Mouse (Mus musculus) layer of hippocampus, postnatal 14 days (tissue): Measurements from ENCODE around the gene Ptms. TPM values are rescaled to one million over a fixed set of nuclear protein-coding genes. Genes with fewer than 3 reads are reported as not detected.

ENCODE experiments used
- DNase-seq, 2 experiments: peaks; one replicate each; pipeline ENCODE4 v3.0.0; 2021 to 2022; ENCODE audit warnings: low spot score in 2 of 2, mixed read lengths in 1 of 2
- total RNA-seq, 2 experiments: library from RNA; stranded (reverse); gene quantifications; 2 replicates each; pipeline ENCODE4 v1.2.3; 2021

The Ptms gene
- total RNA-seq, 2 experiments from 2014 or later, result 1,231 to 1,331 TPM

GRCm38 (mm10) chr6:124865766-124866362 lies 54.0 kb downstream of the Ptms start:
- DNase-seq, result no peak

Other genes with a start within 250 kb of the Ptms start
- gene Emg1, start 207.9 kb downstream of the Ptms start, total RNA-seq, result 10 to 100 TPM; 50.7 to 51.1 TPM
- gene Phb2, start 207.8 kb downstream of the Ptms start, total RNA-seq, result 100 to 1,000 TPM; 138 to 141 TPM
- gene Ptpn6, start 181.4 kb downstream of the Ptms start, total RNA-seq, result 1 to 10 TPM; 3.8 to 5.7 TPM
- gene Grcc10, start 178.7 kb downstream of the Ptms start, total RNA-seq, result 100 to 1,000 TPM; 297 to 325 TPM
- gene Gm45234, start 164.1 kb downstream of the Ptms start, total RNA-seq, result 1 to 10 TPM in 1 of 2 experiments, not detected in 1; 1.3 TPM
- gene Atn1, start 163.6 kb downstream of the Ptms start, total RNA-seq, result 100 to 1,000 TPM; 147 to 149 TPM
- gene Eno2, start 150.4 kb downstream of the Ptms start, total RNA-seq, result 100 to 1,000 TPM; 667 to 671 TPM
- 1 to 10 TPM; 1.6 to 3.4 TPM for gene Lrrc23, start 140.4 kb downstream of the Ptms start, total RNA-seq
- 1 to 10 TPM; 5.7 to 6.7 TPM for gene Spsb2, start 111.4 kb downstream of the Ptms start, total RNA-seq
- gene Tpi1, start 105.8 kb downstream of the Ptms start, total RNA-seq, result 100 to 1,000 TPM; 578 to 579 TPM
- 100 to 1,000 TPM; 180 to 183 TPM for gene Usp5, start 90.6 kb downstream of the Ptms start, total RNA-seq
- 1 to 10 TPM; 2.0 to 3.4 TPM for gene Cdca3, start 90.6 kb downstream of the Ptms start, total RNA-seq
- under 1 TPM in 1 of 2 experiments, not detected in 1; 0.21 TPM for gene Gnb3, start 79.8 kb downstream of the Ptms start, total RNA-seq
- gene P3h3, start 62.4 kb downstream of the Ptms start, total RNA-seq, result 10 to 100 TPM; 24.7 to 24.8 TPM
- 100 to 1,000 TPM; 180 to 193 TPM for gene Gpr162, start 56.1 kb downstream of the Ptms start, total RNA-seq
- under 1 TPM; 0.29 to 0.58 TPM for gene Cd4, start 31.9 kb downstream of the Ptms start, total RNA-seq
- gene Lag3, start 8.4 kb downstream of the Ptms start, total RNA-seq, result 1 to 10 TPM; 2.6 to 3.0 TPM
- gene Mlf2, start 11.3 kb upstream of the Ptms start, total RNA-seq, result 100 to 1,000 TPM; 681 to 696 TPM
- 100 to 1,000 TPM; 125 to 128 TPM for gene Cops7a, start 45.4 kb upstream of the Ptms start, total RNA-seq
- 100 to 1,000 TPM; 119 to 120 TPM for gene Pianp, start 76.6 kb upstream of the Ptms start, total RNA-seq
- gene Zfp384, start 89.0 kb upstream of the Ptms start, total RNA-seq, result 10 to 100 TPM; 41.9 to 49.2 TPM
- gene Ing4, start 119.7 kb upstream of the Ptms start, total RNA-seq, result 10 to 100 TPM; 62.5 to 62.6 TPM
- gene Acrbp, start 129.6 kb upstream of the Ptms start, total RNA-seq, result 1 to 10 TPM; 6.2 to 8.1 TPM
- gene Lpar5, start 147.8 kb upstream of the Ptms start, total RNA-seq, result 1 to 10 TPM in 1 of 2 experiments, under 1 TPM in 1; 0.94 to 1.6 TPM
- 100 to 1,000 TPM; 173 to 193 TPM for gene Chd4, start 175.9 kb upstream of the Ptms start, total RNA-seq
- 10 to 100 TPM; 29.2 to 30.5 TPM for gene Nop2, start 211.8 kb upstream of the Ptms start, total RNA-seq
- 10 to 100 TPM; 64.7 to 73.2 TPM for gene Iffo1, start 225.1 kb upstream of the Ptms start, total RNA-seq
- 1,000 to 10,000 TPM; 2,098 to 2,176 TPM for gene Gapdh, start 246.4 kb upstream of the Ptms start, total RNA-seq